Mouse (Mus musculus) embryonic facial prominence, embryonic 14.5 days (tissue): Measurements from ENCODE around the gene Dpyd. TPM values are rescaled to one million over a fixed set of nuclear protein-coding genes. Genes with fewer than 3 reads are reported as not detected.

Experiments
- ATAC-seq: fragments of 200-750 bp; cut with Nextera tagmentation; 2 replicates; pipeline ENCODE4 v1.8.0; 2017; ENCODE audit warnings: low read depth, moderate number of reproducible peaks, moderate TSS enrichment
- DNase-seq: peaks from one replicate; pipeline ENCODE4 v3.0.0-alpha.2; 2015; ENCODE audit warnings: low spot score
- H3K27ac ChIP-seq: fragments of 300-500 bp; sonication (generic); replicated peaks from 2 replicates; pipeline ENCODE4 v1.5.1; 2014; ENCODE audit warnings: low read depth, mild to moderate bottlenecking, low read length, moderate library complexity
- H3K27me3 ChIP-seq: fragments of 300-500 bp; sonication (generic); replicated peaks from 2 replicates; pipeline ENCODE4 v1.6.1; 2014; ENCODE audit warnings: low read length; ENCODE audit not compliant: control insufficient read depth, insufficient read depth
- H3K36me3 ChIP-seq: fragments of 300-500 bp; sonication (generic); 2 replicates; pipeline ENCODE4 v1.6.1; 2014; ENCODE audit warnings: low read length, mixed read lengths; ENCODE audit not compliant: control insufficient read depth, insufficient read depth
- H3K4me1 ChIP-seq: fragments of 300-500 bp; sonication (generic); 2 replicates; pipeline ENCODE4 v1.6.1; 2014; ENCODE audit warnings: antibody characterized with exemption, low read length; ENCODE audit not compliant: control insufficient read depth, insufficient read depth
- H3K4me2 ChIP-seq: fragments of 300-500 bp; sonication (generic); 2 replicates; pipeline ENCODE4 v1.6.1; 2014; ENCODE audit warnings: low read depth, mild to moderate bottlenecking, low read length, moderate library complexity, mixed read lengths
- H3K4me3 ChIP-seq: fragments of 300-500 bp; sonication (generic); 2 replicates; pipeline ENCODE4 v1.5.1; 2014; ENCODE audit warnings: low read depth, mild to moderate bottlenecking, low read length
- H3K9ac ChIP-seq: fragments of 300-500 bp; sonication (generic); 2 replicates; pipeline ENCODE4 v1.6.1; 2014; ENCODE audit warnings: low read depth, mild to moderate bottlenecking, low read length, moderate library complexity, mixed read lengths
- H3K9me3 ChIP-seq: fragments of 300-500 bp; sonication (generic); 2 replicates; pipeline ENCODE4 v1.6.1; 2016; ENCODE audit warnings: low read length; ENCODE audit not compliant: control insufficient read depth
- WGBS: fragments of 180-500 bp; shearing (Covaris S2); extraction: QIAGEN DNeasy Blood & Tissue Kit; methylation state at CpG from one replicate; pipeline ENCODE4 v1.1.7; 2014; 5-methylcytosine and 5-hydroxymethylcytosine counted together
- polyA plus RNA-seq: library from polyadenylated mRNA; unstranded; fragments of >200 nt; fragmentation: Nextera tagmentation; extraction: Ambion mirVana; gene quantifications from 2 replicates; pipeline ENCODE4 v1.2.1, GENCODE M21; 2014

The Dpyd gene
- polyA plus RNA-seq, 1 experiment from 2014 or later: 6.9 TPM

GRCm38 (mm10) chr3:118991793-118992192 is 429.9 kb downstream of the Dpyd start:
- Histone ChIP-seq H3K27ac (no peak overlapping the region), H3K27me3 (no peaks in the 10 kb centered on the region), H3K4me3 (no peak overlapping the region), H3K36me3 (no peaks in the 10 kb centered on the region), H3K9ac (no peak overlapping the region), H3K9me3 (0 out of 2 replicates have a peak, but pooled peaks cover 3% of the 10 kb centered on the region), H3K4me2 (no peak overlapping the region), H3K4me1 (no peaks in the 10 kb centered on the region)
- 75% methylated on average over 4 of the region's 4 CpGs for WGBS
- no peak for ATAC-seq
- DNase-seq: peak; percentile 17

- Histone ChIP-seq H3K4me2 (no peak overlapping the region), H3K27ac (no peak overlapping the region), H3K27me3 (no peaks in the 10 kb centered on the region), H3K36me3 (no peaks in the 10 kb centered on the region), H3K4me3 (no peak overlapping the region), H3K4me1 (no peaks in the 10 kb centered on the region), H3K9ac (no peak overlapping the region), H3K9me3 (no peaks in the 10 kb centered on the region)
- DNase-seq (no peak), ATAC-seq (no peak)
- 65% methylated on average over 7 of the region's 7 CpGs for WGBS
Measured at GRCm38 (mm10) chr3:119021255-119021654, 459.3 kb downstream of the Dpyd start.

- Histone ChIP-seq H3K27ac (no peak overlapping the region), H3K9me3 (no peaks in the 10 kb centered on the region), H3K4me2 (no peak overlapping the region), H3K9ac (no peak overlapping the region), H3K4me1 (no peaks in the 10 kb centered on the region), H3K36me3 (no peaks in the 10 kb centered on the region), H3K27me3 (no peaks in the 10 kb centered on the region), H3K4me3 (no peak overlapping the region)
- WGBS: 96% methylated on average over 1 of the region's 1 CpGs
- DNase-seq (no peak), ATAC-seq (no peak)
Measured at GRCm38 (mm10) chr3:119042611-119043010, 480.7 kb downstream of the Dpyd start.

- Histone ChIP-seq H3K27ac (no peak overlapping the region), H3K9ac (no peak overlapping the region), H3K4me2 (no peak overlapping the region), H3K4me3 (no peak overlapping the region), H3K4me1 (no peaks in the 10 kb centered on the region), H3K27me3 (no peaks in the 10 kb centered on the region), H3K9me3 (no peaks in the 10 kb centered on the region), H3K36me3 (no peaks in the 10 kb centered on the region)
- whole genome bisulfite sequencing: 76% methylated on average over 1 of the region's 1 CpGs
- ATAC-seq (no peak), DNase-seq (no peak)
Measured at GRCm38 (mm10) chr3:119056144-119056543, 494.2 kb downstream of the Dpyd start.

- Histone ChIP-seq H3K4me1 (no peaks in the 10 kb centered on the region), H3K36me3 (no peaks in the 10 kb centered on the region), H3K4me2 (no peak overlapping the region), H3K9me3 (no peaks in the 10 kb centered on the region), H3K4me3 (no peak overlapping the region), H3K9ac (no peak overlapping the region), H3K27ac (no peak overlapping the region), H3K27me3 (no peaks in the 10 kb centered on the region)
- WGBS: 61% methylated on average over 4 of the region's 4 CpGs
- ATAC-seq: no peak
- DNase-seq: peak; percentile 22
Measured at GRCm38 (mm10) chr3:119063214-119063613, 501.3 kb downstream of the Dpyd start.

- Histone ChIP-seq H3K36me3 (no peaks in the 10 kb centered on the region), H3K27ac (no peak overlapping the region), H3K9me3 (no peaks in the 10 kb centered on the region), H3K9ac (no peak overlapping the region), H3K27me3 (no peaks in the 10 kb centered on the region), H3K4me1 (no peaks in the 10 kb centered on the region), H3K4me3 (no peak overlapping the region), H3K4me2 (no peak overlapping the region)
- no peak for DNase-seq
- ATAC-seq: no peak
- WGBS: 11% methylated on average over 1 of the region's 1 CpGs
Measured at GRCm38 (mm10) chr3:119063642-119064041, 501.7 kb downstream of the Dpyd start.

- 60% methylated on average over 7 of the region's 7 CpGs for WGBS
- H3K4me1 ChIP-seq: no peaks in the 10 kb centered on the region
- H3K36me3 ChIP-seq: no peaks in the 10 kb centered on the region
- no peak overlapping the region for H3K4me2 ChIP-seq
- H3K9me3 ChIP-seq: no peaks in the 10 kb centered on the region
- ATAC-seq: no peak
- no peak for DNase-seq
- no peaks in the 10 kb centered on the region for H3K27me3 ChIP-seq
- H3K27ac ChIP-seq: no peak overlapping the region
- no peak overlapping the region for H3K9ac ChIP-seq
- H3K4me3 ChIP-seq: no peak overlapping the region
Measured at GRCm38 (mm10) chr3:119064746-119065145, 502.8 kb downstream of the Dpyd start.

GRCm38 (mm10) chr3:119067221-119067620 is 505.3 kb downstream of the Dpyd start:
- H3K9me3 ChIP-seq: no peaks in the 10 kb centered on the region
- WGBS: 73% methylated on average over 9 of the region's 9 CpGs

GRCm38 (mm10) chr3:119086618-119087017 is 524.7 kb downstream of the Dpyd start:
- ATAC-seq (no peak; the same call in 1 of the 2 replicates), DNase-seq (no peak)
- WGBS: 32% methylated on average over 1 of the region's 1 CpGs
- H3K4me1 ChIP-seq: no peaks in the 10 kb centered on the region
- no peaks in the 10 kb centered on the region for H3K36me3 ChIP-seq
- no peak overlapping the region for H3K9ac ChIP-seq
- H3K9me3 ChIP-seq: no peaks in the 10 kb centered on the region
- H3K4me3 ChIP-seq: no peak overlapping the region
- no peaks in the 10 kb centered on the region for H3K27me3 ChIP-seq
- no peak overlapping the region for H3K4me2 ChIP-seq
- H3K27ac ChIP-seq: no peak overlapping the region

More at GRCm38 (mm10) chr3:119067221-119067620, 505.3 kb downstream of the Dpyd start:
- Histone ChIP-seq H3K27me3 (no peaks in the 10 kb centered on the region), H3K9ac (no peak overlapping the region), H3K36me3 (no peaks in the 10 kb centered on the region), H3K4me3 (no peak overlapping the region), H3K4me1 (no peaks in the 10 kb centered on the region), H3K4me2 (no peak overlapping the region), H3K27ac (no peak overlapping the region)
- DNase-seq (peak; percentile 8), ATAC-seq (no peak)
